Mouse (Mus musculus) induced T-regulatory cell, adult 2 months (primary cell): ENCODE data around the gene Lgsn.
A peak's percentile ranks its signal among the peaks of the same experiment; 100 is the strongest.

Experiments
- DNase-seq: peaks from one replicate; pipeline ENCODE4 v3.0.0-alpha.2; 2012; ENCODE audit warnings: low read depth

Gene Lgsn

GRCm38 (mm10) chr1:31176101-31176500, at the start of gene Lgsn:
Gene Lgsn (plus strand): TSS chr1:31176401.
- DNase-seq, result no peak

GRCm38 (mm10) chr1:31138387-31138786, 37.8 kb upstream of the Lgsn start:
- DNase-seq, result no peak

- DNase-seq, result no peak
Measured at GRCm38 (mm10) chr1:31142288-31143094, 33.7 kb upstream of the Lgsn start.

GRCm38 (mm10) chr1:31143571-31143970, 32.6 kb upstream of the Lgsn start:
- DNase-seq, result no peak

- no peak for DNase-seq
Measured at GRCm38 (mm10) chr1:31149671-31150070, 26.5 kb upstream of the Lgsn start.

DNA sequence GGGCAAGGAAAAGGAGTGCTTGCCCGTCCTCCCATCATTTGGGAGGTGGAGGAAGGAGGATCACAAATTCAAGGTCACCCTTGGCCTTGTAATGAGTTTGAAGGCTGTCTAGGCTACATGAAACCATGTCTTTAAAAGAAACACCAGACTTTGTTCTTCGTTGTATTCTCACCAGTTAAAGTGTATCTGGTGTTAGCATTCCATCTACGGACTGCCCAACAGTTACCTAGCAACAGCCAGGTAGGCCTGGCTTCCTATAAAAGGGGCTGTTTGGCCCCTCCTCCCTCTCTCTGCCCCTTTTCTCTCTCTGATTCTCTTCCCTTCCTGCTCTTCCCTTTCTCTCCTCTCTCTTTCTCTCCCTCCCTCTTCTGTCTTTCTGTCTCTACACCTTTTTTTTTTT, 25.7 kb upstream of the Lgsn start:
- no peak for DNase-seq

DNA sequence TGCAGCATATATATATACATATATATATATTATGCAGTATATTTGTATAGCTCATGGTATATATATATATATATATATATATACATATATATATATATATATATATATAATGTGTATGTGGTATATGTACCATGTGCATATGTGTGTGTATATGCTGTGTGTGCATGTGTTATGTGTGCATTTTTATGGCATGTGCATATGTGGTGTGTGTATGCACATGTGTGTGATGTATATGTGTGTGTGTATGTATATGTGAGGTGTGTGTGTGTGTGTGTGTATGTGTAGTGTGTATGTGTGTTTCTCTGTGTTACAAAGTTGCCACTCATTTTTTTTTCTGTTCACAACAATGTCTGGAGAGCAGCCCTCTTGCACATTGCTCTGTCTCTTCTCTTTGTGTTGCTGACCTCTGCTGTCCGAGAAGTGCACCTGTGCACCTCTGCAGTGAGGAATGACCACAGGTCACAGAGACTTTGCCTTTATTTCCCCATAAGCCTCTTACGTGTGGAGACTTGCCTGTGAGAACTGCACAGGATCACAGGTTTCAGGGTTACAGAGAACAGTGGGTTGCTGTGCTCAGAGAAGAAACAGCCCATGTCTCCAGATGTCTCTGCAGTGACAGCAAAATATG, 23.3 kb upstream of the Lgsn start:
- no peak for DNase-seq

DNA sequence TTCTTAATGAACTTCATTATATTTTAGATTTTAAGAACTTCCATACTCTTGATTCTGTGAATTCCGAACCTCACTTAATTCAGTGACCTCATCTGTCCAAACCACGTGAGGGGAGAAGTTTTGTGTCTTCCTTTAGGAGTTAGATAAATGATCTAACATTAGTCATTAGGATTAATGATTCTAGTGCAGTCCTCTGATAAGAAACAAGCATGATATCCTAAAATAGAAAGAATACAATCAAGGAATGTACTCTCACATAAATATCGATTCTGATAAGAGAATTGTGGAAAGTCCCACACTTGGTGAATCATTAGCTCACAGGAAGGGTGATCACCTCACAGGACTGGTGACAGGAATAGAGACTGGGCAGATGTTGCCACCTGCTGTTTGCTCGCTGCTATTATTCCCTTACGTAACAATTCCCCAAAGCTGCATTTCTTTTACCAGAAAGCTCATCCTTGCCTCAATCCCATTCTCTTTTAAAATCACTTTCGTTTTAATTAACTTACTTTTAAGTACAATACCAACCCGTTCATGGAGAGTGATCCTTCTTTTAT, 22.3 kb upstream of the Lgsn start:
- peak; percentile 55 for DNase-seq

DNA sequence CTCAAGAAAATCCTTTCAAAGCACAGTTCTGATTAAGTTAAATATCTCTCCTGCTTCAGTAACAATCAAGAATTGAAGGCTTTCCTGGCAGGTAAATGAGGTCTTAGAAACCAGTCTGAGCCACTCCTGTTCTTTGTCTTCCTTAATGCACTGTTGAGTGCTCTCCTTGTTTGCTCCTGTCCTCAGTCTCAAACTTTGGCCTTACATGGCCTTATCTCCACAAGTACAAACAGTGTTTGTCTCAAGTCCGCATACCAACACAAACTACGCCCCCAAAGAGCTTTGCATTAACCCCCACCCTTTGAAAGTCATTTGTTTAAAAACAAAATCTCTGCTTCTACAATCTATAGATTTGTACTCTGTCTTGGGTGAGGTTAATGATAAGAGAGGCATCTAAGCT, 20.0 kb upstream of the Lgsn start:
- DNase-seq, result no peak

GRCm38 (mm10) chr1:31156884-31157283, 19.3 kb upstream of the Lgsn start:
- DNase-seq, result no peak

- no peak for DNase-seq
Measured at GRCm38 (mm10) chr1:31164527-31165189, 11.5 kb upstream of the Lgsn start.

DNA sequence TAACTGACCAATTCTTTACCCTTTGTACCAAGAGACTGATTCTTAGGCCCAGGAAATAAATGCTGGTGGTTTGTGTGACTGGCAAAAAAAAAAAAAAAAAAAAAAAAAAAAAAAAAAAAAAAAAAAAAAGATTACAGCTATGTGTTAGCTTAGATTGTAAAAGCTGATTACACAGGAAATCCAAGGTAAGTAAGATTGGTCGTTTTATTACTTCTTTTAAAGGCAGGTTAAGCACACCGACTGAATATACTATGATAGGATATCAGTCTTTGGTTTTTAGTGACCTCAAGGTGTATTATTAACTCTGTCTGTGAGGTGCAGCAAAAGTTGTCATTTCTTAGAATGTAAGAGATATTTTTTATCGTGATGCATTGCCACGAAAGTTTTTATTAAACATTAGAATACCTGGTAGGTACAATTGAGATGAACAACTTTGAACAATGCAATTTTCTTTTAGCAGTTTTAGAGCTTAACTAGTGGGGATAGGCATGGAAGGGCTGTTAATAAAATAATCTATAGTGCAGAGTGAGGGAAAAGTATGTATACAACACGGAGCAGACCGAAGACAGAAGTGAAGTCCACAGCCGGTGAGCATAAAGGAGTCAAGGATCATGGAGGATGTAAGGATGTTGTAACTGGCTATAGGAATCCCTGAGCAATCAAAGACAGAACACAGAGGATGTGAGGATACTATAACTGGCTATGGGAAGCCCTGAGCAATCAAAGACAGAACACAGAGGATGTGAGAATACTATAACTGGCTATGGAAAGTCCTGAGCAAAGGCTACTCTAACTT, 10.7 kb upstream of the Lgsn start:
- no peak for DNase-seq

DNA sequence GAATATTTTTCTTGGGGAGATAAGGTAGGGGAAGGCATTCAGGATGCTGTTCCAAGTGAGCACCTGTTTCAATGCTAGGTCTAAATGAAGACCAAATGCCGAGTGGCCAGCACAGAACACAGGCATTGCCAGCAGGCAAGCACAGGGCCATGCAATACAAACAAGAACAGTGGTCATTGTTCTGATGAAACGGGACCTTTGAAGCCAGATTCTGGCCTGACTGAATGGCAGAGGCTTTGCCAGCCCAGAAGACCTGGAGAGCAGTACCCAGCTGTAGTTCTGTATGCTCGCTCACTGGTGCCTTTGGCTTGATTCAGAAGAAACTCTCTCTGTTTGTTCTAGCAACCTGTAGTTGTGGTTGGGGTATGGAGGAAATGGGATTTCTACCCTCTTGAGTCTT, 800 bp upstream of the Lgsn start:
- DNase-seq, result no peak

DNA sequence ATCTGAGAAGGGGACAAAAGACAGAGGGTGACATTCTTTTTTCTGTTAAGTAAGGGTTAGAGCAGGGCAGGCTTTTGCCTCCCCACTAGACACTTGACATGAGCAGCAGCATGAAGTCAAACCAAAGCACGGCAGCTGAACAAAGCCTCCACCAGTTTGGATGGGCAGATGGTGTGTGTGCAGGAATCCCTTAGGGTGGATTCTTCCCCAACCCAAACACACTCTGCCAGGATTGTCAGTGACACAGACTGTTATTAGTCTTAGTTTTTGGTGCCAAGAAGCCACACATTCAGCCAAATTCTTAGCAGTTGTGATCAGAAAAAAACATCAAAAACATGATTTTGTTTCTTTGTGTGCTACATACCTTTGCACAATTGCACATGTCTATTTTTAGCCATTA, 2.1 kb downstream of the Lgsn start:
- no peak for DNase-seq

- no peak for DNase-seq
Measured at GRCm38 (mm10) chr1:31190237-31190866, 14.2 kb downstream of the Lgsn start.

- no peak for DNase-seq
Measured at GRCm38 (mm10) chr1:31195633-31196032, 19.4 kb downstream of the Lgsn start.

- DNase-seq, result no peak
Measured at GRCm38 (mm10) chr1:31196959-31197358, 20.8 kb downstream of the Lgsn start.

DNA sequence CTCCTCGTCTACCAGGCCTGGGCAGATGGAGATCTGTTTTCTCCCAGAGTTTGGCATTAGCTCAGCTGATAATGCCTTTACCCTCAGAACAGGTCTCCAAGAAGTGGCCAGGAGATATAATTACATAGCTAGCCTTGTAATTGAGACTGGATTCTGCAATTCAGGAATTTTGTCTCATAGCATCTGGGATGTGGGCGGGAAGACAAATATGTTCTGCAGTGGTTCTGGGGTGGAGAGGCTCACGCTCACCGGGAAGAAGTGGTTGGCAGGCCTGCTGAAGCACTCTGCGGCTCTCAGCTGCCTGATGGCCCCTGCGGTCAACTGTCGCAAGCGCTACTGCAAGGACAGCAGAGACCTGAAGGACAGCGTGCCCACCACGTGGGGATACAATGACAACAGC, 27.6 kb downstream of the Lgsn start:
- DNase-seq, result no peak

DNA sequence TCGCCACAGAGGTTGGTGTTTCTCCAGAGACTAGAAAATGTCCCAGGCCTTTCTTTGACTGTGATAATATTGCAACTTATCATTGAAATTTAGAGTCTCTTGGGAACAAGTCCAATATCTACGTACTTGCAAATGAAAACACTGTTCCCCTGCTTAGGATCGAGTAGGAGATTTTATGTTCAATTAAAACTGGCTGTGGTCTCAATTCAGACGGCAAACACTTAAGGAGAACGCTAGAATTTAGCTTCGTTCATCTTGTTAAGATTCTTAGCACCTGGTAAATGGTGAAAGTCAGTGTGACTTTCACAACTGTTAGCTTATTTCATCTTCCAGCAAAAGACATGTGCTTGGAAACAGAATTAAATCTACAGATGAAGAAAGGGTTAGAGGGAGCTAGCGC, 29.1 kb downstream of the Lgsn start:
- DNase-seq, result no peak

DNA sequence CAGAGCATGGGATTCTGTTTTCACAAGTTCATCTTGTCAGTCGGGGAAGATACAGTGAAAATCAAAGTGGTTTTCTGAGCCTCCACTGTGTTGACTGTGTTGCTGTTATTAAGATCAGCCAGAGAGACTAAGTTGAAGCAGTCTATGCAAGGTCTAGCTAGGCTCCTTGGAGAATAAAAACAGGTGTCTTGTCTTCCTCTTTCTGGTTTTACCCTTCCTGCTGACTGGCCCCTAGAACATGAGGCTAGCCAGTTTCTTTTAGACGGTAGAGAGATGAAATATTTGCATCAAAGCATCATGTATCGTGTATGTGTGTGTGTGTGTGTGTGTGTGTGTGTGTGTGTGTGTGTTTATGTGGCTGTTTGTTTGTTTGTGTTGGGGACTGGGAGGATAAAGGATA, 29.6 kb downstream of the Lgsn start:
- DNase-seq, result no peak

DNA sequence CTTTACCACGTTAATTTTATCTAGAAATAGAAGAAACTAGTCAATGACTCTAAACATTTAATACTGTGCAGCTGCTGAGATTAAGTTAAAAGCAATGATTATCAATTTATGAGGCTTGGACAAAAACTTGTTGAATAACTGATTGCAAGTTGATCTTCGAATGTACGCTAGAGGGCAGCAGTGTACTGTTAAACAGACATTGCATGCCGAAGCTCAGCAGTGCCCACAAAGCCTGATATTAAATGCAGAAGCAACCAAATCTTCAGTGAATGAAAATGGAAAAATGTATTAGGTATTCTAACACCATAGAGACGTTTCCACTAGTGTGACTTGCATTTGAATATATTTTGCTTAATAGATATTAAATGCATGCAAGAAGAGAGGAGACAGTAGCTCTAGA, 33.9 kb downstream of the Lgsn start:
- peak; percentile 52 for DNase-seq

DNA sequence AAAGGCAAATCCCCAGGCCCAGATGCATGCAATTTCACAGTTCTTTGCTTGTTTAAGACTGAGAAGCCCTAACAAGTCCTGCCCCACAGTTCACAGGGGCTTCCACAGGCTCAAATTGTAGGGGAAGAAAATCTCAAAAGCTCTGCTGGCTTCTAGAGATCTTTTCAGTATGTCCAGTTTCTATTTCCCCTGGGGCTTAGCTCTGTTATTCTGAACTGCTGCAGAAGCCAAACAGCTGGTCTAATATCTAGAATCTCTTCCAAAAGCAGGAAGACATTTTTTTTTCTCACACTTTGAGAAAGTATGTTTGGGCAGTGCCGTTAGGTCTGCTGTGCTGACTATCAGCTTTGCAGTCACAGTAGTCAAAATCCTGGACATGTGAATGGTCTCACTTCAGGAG, 38.6 kb downstream of the Lgsn start:
- no peak for DNase-seq
